Mouse (Mus musculus) cerebellum, adult 8-10 months (tissue): Measurements from ENCODE around the gene Lrrc55.
A peak's percentile ranks its signal among the peaks of the same experiment; 100 is the strongest.

ENCODE experiments used
- DNase-seq: peaks from one replicate; pipeline ENCODE4 v3.0.0; 2022

Lrrc55 gene

GRCm38 (mm10) chr2:85129496-85129971 lies 67.5 kb downstream of the Lrrc55 start:
- no peak for DNase-seq

GRCm38 (mm10) chr2:85123869-85124535 lies 73.0 kb downstream of the Lrrc55 start:
- DNase-seq: peak; percentile 35

GRCm38 (mm10) chr2:85123187-85123868 lies 73.7 kb downstream of the Lrrc55 start:
- DNase-seq: peak; percentile 27
